Mouse (Mus musculus): ENCODE results near the gene Stub1. TPM values are rescaled to one million over a fixed set of nuclear protein-coding genes. Genes with fewer than 3 reads are reported as not detected.

Stub1 gene
- polyA plus RNA-seq, 1 experiment from 2014 or later = 112 TPM

GRCm38 (mm10) chr17:25877741-25878610 is 44.8 kb upstream of the Stub1 start:
- no peak overlapping the region for H3K27ac ChIP-seq (ENCODE audit: low read length)
- 82% methylated on average over 32 of the region's 32 CpGs for WGBS (ENCODE audit: insufficient replicate concordance)
- peaks cover 42% of the 10 kb centered on the region for H3K4me1 ChIP-seq (ENCODE audit: control insufficient read depth, low read depth, low read length)
- no peak overlapping the region for H3K9ac ChIP-seq (ENCODE audit: low read depth, low read length)
- ATAC-seq (ENCODE audit: low read depth) = no peak
- no peaks in the 10 kb centered on the region for H3K27me3 ChIP-seq (ENCODE audit: control insufficient read depth, insufficient read depth, low read depth, low read length)
- no peak overlapping the region for H3K4me2 ChIP-seq (ENCODE audit: low read depth, low read length)
- H3K4me3 ChIP-seq (ENCODE audit: low read depth, low read length) = no peak overlapping the region
- H3K36me3 ChIP-seq (ENCODE audit: control insufficient read depth, insufficient read depth) = no peaks in the 10 kb centered on the region
- H3K9me3 ChIP-seq (replicated peaks; ENCODE audit: control insufficient read depth, low read length) = no peaks in the 10 kb centered on the region

- WGBS (ENCODE audit: insufficient replicate concordance) = 78% methylated on average over 3 of the region's 3 CpGs
- no peak for ATAC-seq (ENCODE audit: low read depth)
- Histone ChIP-seq H3K27me3 (ENCODE audit: control insufficient read depth, insufficient read depth, low read depth, low read length) (no peaks in the 10 kb centered on the region), H3K36me3 (ENCODE audit: control insufficient read depth, insufficient read depth) (no peaks in the 10 kb centered on the region), H3K9ac (ENCODE audit: low read depth, low read length) (no peak overlapping the region), H3K4me2 (ENCODE audit: low read depth, low read length) (no peak overlapping the region), H3K4me3 (ENCODE audit: low read depth, low read length) (no peak overlapping the region), H3K27ac (ENCODE audit: low read length) (no peak overlapping the region), H3K4me1 (ENCODE audit: control insufficient read depth, low read depth, low read length) (peaks cover 34% of the 10 kb centered on the region), H3K9me3 (replicated peaks; ENCODE audit: control insufficient read depth, low read length) (no peaks in the 10 kb centered on the region)
Observed at GRCm38 (mm10) chr17:25877025-25877424, 43.8 kb upstream of the Stub1 start.

GRCm38 (mm10) chr17:25876347-25876915 is 43.2 kb upstream of the Stub1 start:
- Histone ChIP-seq H3K9me3 (replicated peaks; ENCODE audit: control insufficient read depth, low read length) (no peaks in the 10 kb centered on the region), H3K27me3 (ENCODE audit: control insufficient read depth, insufficient read depth, low read depth, low read length) (no peaks in the 10 kb centered on the region), H3K27ac (ENCODE audit: low read length) (peak overlapping the region; percentile 90), H3K9ac (ENCODE audit: low read depth, low read length) (peak overlapping the region; percentile 83), H3K4me1 (ENCODE audit: control insufficient read depth, low read depth, low read length) (peaks cover 29% of the 10 kb centered on the region), H3K36me3 (ENCODE audit: control insufficient read depth, insufficient read depth) (no peaks in the 10 kb centered on the region), H3K4me2 (ENCODE audit: low read depth, low read length) (peak overlapping the region; percentile 85), H3K4me3 (ENCODE audit: low read depth, low read length) (peak overlapping the region; percentile 85)
- 60% methylated on average over 10 of the region's 10 CpGs for WGBS (ENCODE audit: insufficient replicate concordance)
- peak; percentile 19; the same call in 1 of the 2 replicates for ATAC-seq (ENCODE audit: low read depth)

DNA sequence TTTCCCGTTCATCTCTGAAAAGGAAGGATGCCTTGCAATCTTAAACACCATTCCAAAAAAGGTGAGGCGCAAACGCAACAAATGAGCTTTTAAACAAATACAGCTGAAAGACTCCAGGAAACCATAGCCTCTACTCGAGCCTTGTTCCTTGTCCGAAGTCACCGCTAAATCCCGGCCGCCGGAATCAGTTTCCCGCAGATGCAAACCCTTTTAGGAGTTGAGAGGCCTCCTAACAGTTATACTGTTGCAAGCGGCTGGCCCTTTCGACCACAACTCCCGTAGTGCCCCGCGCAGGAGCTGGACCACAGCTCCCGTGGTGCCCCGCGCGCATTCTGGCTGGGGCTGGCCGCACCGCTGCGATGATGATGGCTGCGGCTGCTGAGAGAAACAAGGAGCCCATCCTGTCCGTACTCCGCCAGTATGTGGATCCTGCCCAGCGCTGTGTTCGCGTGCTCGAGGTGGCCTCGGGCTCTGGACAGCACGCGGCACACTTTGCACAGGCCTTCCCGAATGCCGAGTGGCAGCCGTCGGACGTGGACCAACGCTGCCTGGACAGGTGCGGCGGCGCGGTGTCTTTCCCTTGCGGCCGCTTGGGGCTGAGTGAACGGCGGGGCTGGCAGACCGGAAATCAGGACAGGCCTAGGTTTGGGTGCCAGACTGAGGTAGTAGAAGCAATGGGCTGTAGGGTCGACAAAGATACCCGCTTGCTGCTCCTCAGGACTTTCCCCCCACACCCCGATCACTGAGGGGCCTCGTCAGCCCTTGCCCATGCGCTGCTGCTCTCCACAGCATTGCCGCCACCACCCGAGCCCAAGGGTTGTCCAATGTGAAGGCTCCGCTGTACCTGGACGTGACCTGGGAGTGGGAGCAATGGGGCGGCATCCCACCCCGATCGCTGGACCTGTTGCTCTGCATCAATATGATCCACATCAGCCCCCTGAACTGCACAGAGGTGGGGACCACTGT is 42.2 kb upstream of the Stub1 start:
- Histone ChIP-seq H3K27me3 (ENCODE audit: control insufficient read depth, insufficient read depth, low read depth, low read length) (no peaks in the 10 kb centered on the region), H3K4me2 (ENCODE audit: low read depth, low read length) (peak overlapping the region; percentile 85)
- ATAC-seq (ENCODE audit: low read depth) = peak; percentile 86

GRCm38 (mm10) chr17:25874721-25875170 is 41.5 kb upstream of the Stub1 start, which contains the start of gene Mettl26:
Mettl26 (plus strand) TSS chr17:25875074.
- Histone ChIP-seq H3K9me3 (replicated peaks; ENCODE audit: control insufficient read depth, low read length) (no peaks in the 10 kb centered on the region), H3K4me1 (ENCODE audit: control insufficient read depth, low read depth, low read length) (peaks cover 23% of the 10 kb centered on the region), H3K27me3 (ENCODE audit: control insufficient read depth, insufficient read depth, low read depth, low read length) (no peaks in the 10 kb centered on the region), H3K4me2 (ENCODE audit: low read depth, low read length) (peak within 1 kb of the TSS; percentile 85), H3K9ac (ENCODE audit: low read depth, low read length) (peak within 1 kb of the TSS; percentile 83), H3K36me3 (ENCODE audit: control insufficient read depth, insufficient read depth) (no peaks in the 10 kb centered on the region), H3K27ac (ENCODE audit: low read length) (peak within 1 kb of the TSS; percentile 90), H3K4me3 (ENCODE audit: low read depth, low read length) (peak within 1 kb of the TSS; percentile 85)
- peak; percentile 71 for ATAC-seq (ENCODE audit: low read depth)
- WGBS (ENCODE audit: insufficient replicate concordance) = under 1% methylated on average over 25 of the region's 25 CpGs

More for the DNA sequence above, 42.2 kb upstream of the Stub1 start:
- Histone ChIP-seq H3K4me3 (ENCODE audit: low read depth, low read length) (peak overlapping the region; percentile 85), H3K9me3 (replicated peaks; ENCODE audit: control insufficient read depth, low read length) (no peaks in the 10 kb centered on the region), H3K36me3 (ENCODE audit: control insufficient read depth, insufficient read depth) (no peaks in the 10 kb centered on the region), H3K27ac (ENCODE audit: low read length) (peak overlapping the region; percentile 90), H3K4me1 (ENCODE audit: control insufficient read depth, low read depth, low read length) (peaks cover 26% of the 10 kb centered on the region), H3K9ac (ENCODE audit: low read depth, low read length) (peak overlapping the region; percentile 83)
- WGBS (ENCODE audit: insufficient replicate concordance) = under 1% methylated on average over 59 of the region's 59 CpGs

DNA sequence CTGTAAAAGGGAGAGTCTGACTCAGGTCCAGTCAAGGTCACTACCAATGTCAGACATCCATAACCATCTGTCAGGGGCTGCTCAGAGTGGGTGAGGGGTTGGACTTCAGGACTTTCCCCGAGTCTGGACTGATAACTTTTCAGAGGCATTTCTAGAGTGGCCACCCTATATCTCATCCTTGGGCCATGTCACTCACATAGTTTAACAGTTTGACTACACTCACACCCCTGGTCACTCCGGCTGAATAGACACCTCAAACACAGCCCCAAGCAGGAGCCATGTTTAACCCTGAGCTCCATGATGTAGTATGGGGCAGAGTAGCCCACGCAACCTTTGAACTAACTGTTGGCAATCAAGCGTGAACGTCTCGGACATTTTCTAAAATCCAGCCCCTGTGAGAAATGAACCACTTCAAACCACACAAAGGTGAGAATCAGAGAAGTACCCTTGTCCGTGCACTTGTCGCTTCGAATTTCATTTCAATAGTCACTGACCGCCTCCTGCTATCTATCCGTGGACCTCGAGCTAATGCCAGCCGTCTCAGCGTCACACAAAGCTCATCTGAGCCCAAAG is 41.0 kb upstream of the Stub1 start:
- H3K27me3 ChIP-seq (ENCODE audit: control insufficient read depth, insufficient read depth, low read depth, low read length) = no peaks in the 10 kb centered on the region
- H3K4me1 ChIP-seq (ENCODE audit: control insufficient read depth, low read depth, low read length) = peaks cover 20% of the 10 kb centered on the region
- peak overlapping the region; percentile 85 for H3K4me2 ChIP-seq (ENCODE audit: low read depth, low read length)
- ATAC-seq (ENCODE audit: low read depth) = no peak
- WGBS (ENCODE audit: insufficient replicate concordance) = 9% methylated on average over 14 of the region's 14 CpGs
- H3K9me3 ChIP-seq (replicated peaks; ENCODE audit: control insufficient read depth, low read length) = no peaks in the 10 kb centered on the region
- peak overlapping the region; percentile 90 for H3K27ac ChIP-seq (ENCODE audit: low read length)
- H3K9ac ChIP-seq (ENCODE audit: low read depth, low read length) = peak overlapping the region; percentile 28
- H3K36me3 ChIP-seq (ENCODE audit: control insufficient read depth, insufficient read depth) = no peaks in the 10 kb centered on the region
- peak overlapping the region; percentile 85 for H3K4me3 ChIP-seq (ENCODE audit: low read depth, low read length)

- ATAC-seq (ENCODE audit: low read depth) = no peak
- Histone ChIP-seq H3K9ac (ENCODE audit: low read depth, low read length) (no peak overlapping the region), H3K9me3 (replicated peaks; ENCODE audit: control insufficient read depth, low read length) (no peaks in the 10 kb centered on the region), H3K27me3 (ENCODE audit: control insufficient read depth, insufficient read depth, low read depth, low read length) (no peaks in the 10 kb centered on the region), H3K4me3 (ENCODE audit: low read depth, low read length) (no peak overlapping the region; the same call in 1 of the 2 replicates), H3K4me1 (ENCODE audit: control insufficient read depth, low read depth, low read length) (peaks cover 25% of the 10 kb centered on the region), H3K36me3 (ENCODE audit: control insufficient read depth, insufficient read depth) (no peaks in the 10 kb centered on the region), H3K4me2 (ENCODE audit: low read depth, low read length) (peak overlapping the region; percentile 85; the same call in 1 of the 2 replicates), H3K27ac (ENCODE audit: low read length) (no peak overlapping the region)
- 67% methylated on average over 11 of the region's 11 CpGs for WGBS (ENCODE audit: insufficient replicate concordance)
Observed at GRCm38 (mm10) chr17:25873405-25874147, 40.4 kb upstream of the Stub1 start.

DNA sequence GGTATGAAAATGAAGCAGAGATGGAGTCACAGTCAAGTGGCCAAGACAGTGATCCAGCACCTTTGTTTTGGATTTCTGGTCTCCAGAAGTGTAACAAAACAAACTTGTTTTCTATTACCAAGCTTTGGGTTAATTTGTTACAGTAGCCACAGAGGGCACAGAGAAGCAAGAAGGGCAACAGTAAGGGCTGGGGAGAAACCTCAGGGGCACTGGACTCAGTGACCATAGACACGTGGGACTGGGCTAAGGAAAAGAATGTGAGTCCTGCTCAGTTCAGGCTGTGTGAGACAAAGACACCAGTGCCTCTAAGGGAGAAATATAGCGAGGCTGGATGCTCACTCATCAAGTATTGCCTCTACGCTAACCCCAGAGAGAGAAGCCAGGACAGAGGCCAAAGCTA is 39.5 kb upstream of the Stub1 start:
- WGBS (ENCODE audit: insufficient replicate concordance) = 56% methylated on average over 3 of the region's 3 CpGs
- no peaks in the 10 kb centered on the region for H3K36me3 ChIP-seq (ENCODE audit: control insufficient read depth, insufficient read depth)
- no peak overlapping the region for H3K27ac ChIP-seq (ENCODE audit: low read length)
- H3K4me3 ChIP-seq (ENCODE audit: low read depth, low read length) = no peak overlapping the region
- H3K4me1 ChIP-seq (ENCODE audit: control insufficient read depth, low read depth, low read length) = peaks cover 34% of the 10 kb centered on the region
- H3K9ac ChIP-seq (ENCODE audit: low read depth, low read length) = no peak overlapping the region
- no peak overlapping the region for H3K4me2 ChIP-seq (ENCODE audit: low read depth, low read length)
- ATAC-seq (ENCODE audit: low read depth) = no peak
- H3K9me3 ChIP-seq (replicated peaks; ENCODE audit: control insufficient read depth, low read length) = no peaks in the 10 kb centered on the region
- no peaks in the 10 kb centered on the region for H3K27me3 ChIP-seq (ENCODE audit: control insufficient read depth, insufficient read depth, low read depth, low read length)

Data from liver, embryonic 16.5 days (tissue).